Mouse (Mus musculus): ENCODE measurements around the gene Epop. TPM values are rescaled to one million over a fixed set of nuclear protein-coding genes. Genes with fewer than 3 reads are reported as not detected.

Gene Epop
- 13.0 and 14.4 TPM in 2 replicates for polyA plus RNA-seq (2016; fragmentation: Nextera tagmentation; extraction: Ambion mirVana)

- Histone ChIP-seq H3K27ac (replicated peaks) (peak within 1 kb of the TSS; percentile 93), H3K9me3 (no peaks in the 10 kb centered on the region), H3K27me3 (replicated peaks; ENCODE audit: low read depth, poor library complexity, severe bottlenecking) (peaks cover 71% of the 10 kb centered on the region), H3K4me3 (peak within 1 kb of the TSS; percentile 86), H3K36me3 (replicated peaks) (no peaks in the 10 kb centered on the region), H3K4me1 (peaks cover 58% of the 10 kb centered on the region)
- WGBS, result under 1% methylated on average over 47 of the region's 47 CpGs
- peak; percentile 96 for DNase-seq (ENCODE audit: low spot score)
Observed at GRCm38 (mm10) chr11:97629576-97629975, at the start of gene Epop. Epop (minus strand) TSS chr11:97629702.

- WGBS, result 71% methylated on average over 15 of the region's 15 CpGs
Observed at GRCm38 (mm10) chr11:97678301-97678700, 48.8 kb upstream of the Epop start.

DNA sequence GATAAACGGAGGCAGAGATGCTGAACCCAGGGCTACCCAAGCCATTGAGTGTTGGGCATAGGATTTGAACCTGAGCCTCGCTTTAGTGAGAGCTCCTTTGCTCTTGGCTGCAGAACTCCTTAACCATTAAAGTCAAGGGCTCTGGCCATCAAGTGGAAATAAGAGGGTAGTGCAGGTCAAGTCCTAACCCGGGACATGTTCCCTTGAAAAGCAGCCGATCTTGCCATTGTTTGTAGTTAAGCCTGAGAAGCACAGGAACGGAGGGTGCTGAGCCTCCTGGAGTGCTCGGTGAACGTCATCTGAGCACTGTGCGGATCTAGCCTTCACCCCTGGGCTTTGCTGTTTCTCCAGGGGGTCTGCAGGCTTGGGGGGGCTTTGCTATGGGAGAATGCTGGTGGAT lies 48.3 kb upstream of the Epop start:
- Histone ChIP-seq H3K4me1 (peaks cover 31% of the 10 kb centered on the region), H3K4me3 (no peak overlapping the region), H3K27me3 (replicated peaks; ENCODE audit: low read depth, poor library complexity, severe bottlenecking) (0 out of 2 replicates have a peak, but pooled peaks cover 3% of the 10 kb centered on the region), H3K9me3 (no peaks in the 10 kb centered on the region), H3K36me3 (replicated peaks) (peaks cover 98% of the 10 kb centered on the region), H3K27ac (replicated peaks) (peak overlapping the region; percentile 40; the same call in 1 of the 2 replicates)
- no peak for DNase-seq (ENCODE audit: low spot score)
- WGBS, result 37% methylated on average over 8 of the region's 8 CpGs

More at GRCm38 (mm10) chr11:97678301-97678700, 48.8 kb upstream of the Epop start:
- DNase-seq (ENCODE audit: low spot score), result no peak
- Histone ChIP-seq H3K4me3 (no peak overlapping the region), H3K9me3 (no peaks in the 10 kb centered on the region), H3K27ac (replicated peaks) (peak overlapping the region; percentile 40; the same call in 1 of the 2 replicates), H3K27me3 (replicated peaks; ENCODE audit: low read depth, poor library complexity, severe bottlenecking) (0 out of 2 replicates have a peak, but pooled peaks cover 3% of the 10 kb centered on the region), H3K36me3 (replicated peaks) (peaks cover 96% of the 10 kb centered on the region), H3K4me1 (peaks cover 31% of the 10 kb centered on the region)

GRCm38 (mm10) chr11:97677381-97677780 lies 47.9 kb upstream of the Epop start:
- H3K9me3 ChIP-seq, result no peaks in the 10 kb centered on the region
- H3K27me3 ChIP-seq (replicated peaks; ENCODE audit: low read depth, poor library complexity, severe bottlenecking), result 0 out of 2 replicates have a peak, but pooled peaks cover 3% of the 10 kb centered on the region
- H3K36me3 ChIP-seq (replicated peaks), result peaks cover 99% of the 10 kb centered on the region
- no peak for DNase-seq (ENCODE audit: low spot score)
- H3K4me3 ChIP-seq, result no peak overlapping the region
- 60% methylated on average over 15 of the region's 15 CpGs for WGBS
- H3K27ac ChIP-seq (replicated peaks), result 0 out of 2 replicates have a peak overlapping the region, but pooled peaks have one; percentile 40
- H3K4me1 ChIP-seq, result peaks cover 31% of the 10 kb centered on the region

- no peaks in the 10 kb centered on the region for H3K9me3 ChIP-seq
- H3K36me3 ChIP-seq (replicated peaks), result peaks cover 99% of the 10 kb centered on the region
- DNase-seq (ENCODE audit: low spot score), result no peak
- no peak overlapping the region for H3K27ac ChIP-seq (replicated peaks)
- H3K4me1 ChIP-seq, result peaks cover 32% of the 10 kb centered on the region
- H3K27me3 ChIP-seq (replicated peaks; ENCODE audit: low read depth, poor library complexity, severe bottlenecking), result no peaks in the 10 kb centered on the region
- WGBS, result 77% methylated on average over 15 of the region's 15 CpGs
- no peak overlapping the region for H3K4me3 ChIP-seq
Observed at GRCm38 (mm10) chr11:97676050-97676754, 46.7 kb upstream of the Epop start.

DNA sequence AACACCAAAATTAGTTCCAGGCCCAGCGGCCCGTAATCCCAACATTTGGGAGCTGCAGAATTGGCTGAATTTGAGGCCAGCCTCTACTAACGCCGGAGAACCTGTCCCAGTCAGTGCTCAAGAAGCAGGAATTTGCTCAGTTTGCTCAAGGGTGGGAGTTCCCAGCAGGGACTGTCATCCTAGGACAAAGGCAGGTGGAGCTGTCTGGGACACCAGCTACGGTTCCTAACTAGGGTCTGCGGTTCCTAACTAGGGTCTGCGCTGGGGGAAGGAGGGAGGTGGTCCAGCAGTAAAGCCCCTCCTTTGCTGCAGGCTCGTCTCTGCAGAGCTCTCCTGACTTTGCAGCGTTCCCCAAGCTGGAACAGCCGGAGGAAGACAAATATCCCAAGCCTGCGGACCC lies 43.6 kb upstream of the Epop start:
- no peaks in the 10 kb centered on the region for H3K27me3 ChIP-seq (replicated peaks; ENCODE audit: low read depth, poor library complexity, severe bottlenecking)
- peaks cover 55% of the 10 kb centered on the region for H3K4me1 ChIP-seq
- H3K4me3 ChIP-seq, result no peak overlapping the region
- H3K9me3 ChIP-seq, result no peaks in the 10 kb centered on the region
- H3K27ac ChIP-seq (replicated peaks), result no peak overlapping the region
- WGBS, result 85% methylated on average over 11 of the region's 11 CpGs
- peaks cover 100% of the 10 kb centered on the region for H3K36me3 ChIP-seq (replicated peaks)
- DNase-seq (ENCODE audit: low spot score), result no peak

DNA sequence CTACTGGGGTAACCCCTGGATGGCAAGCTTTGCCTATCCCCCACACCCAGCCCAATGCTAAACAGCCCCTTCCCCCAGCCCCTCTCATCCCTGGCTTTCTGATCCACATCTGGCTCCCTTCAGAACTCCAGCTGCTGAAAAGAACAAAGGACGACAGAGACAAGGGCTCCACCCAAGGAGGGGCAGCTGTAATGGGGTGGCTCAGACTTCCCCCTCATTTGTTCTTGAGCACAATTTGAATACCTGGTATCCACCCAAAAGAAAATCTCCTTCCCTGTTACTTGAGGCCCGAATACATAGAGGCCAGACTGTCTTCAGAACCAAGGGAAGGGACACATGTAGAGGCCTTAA lies 41.6 kb upstream of the Epop start:
- H3K36me3 ChIP-seq (replicated peaks), result peaks cover 100% of the 10 kb centered on the region
- no peak for DNase-seq (ENCODE audit: low spot score)
- no peak overlapping the region for H3K4me3 ChIP-seq
- no peaks in the 10 kb centered on the region for H3K27me3 ChIP-seq (replicated peaks; ENCODE audit: low read depth, poor library complexity, severe bottlenecking)
- peak overlapping the region; percentile 66 for H3K27ac ChIP-seq (replicated peaks)
- WGBS, result 45% methylated on average over 2 of the region's 2 CpGs
- H3K9me3 ChIP-seq, result no peaks in the 10 kb centered on the region
- H3K4me1 ChIP-seq, result peaks cover 44% of the 10 kb centered on the region

GRCm38 (mm10) chr11:97670234-97671176 lies 41.0 kb upstream of the Epop start:
- Histone ChIP-seq H3K36me3 (replicated peaks) (peaks cover 100% of the 10 kb centered on the region), H3K4me1 (peaks cover 42% of the 10 kb centered on the region), H3K27me3 (replicated peaks; ENCODE audit: low read depth, poor library complexity, severe bottlenecking) (no peaks in the 10 kb centered on the region), H3K4me3 (0 out of 2 replicates have a peak overlapping the region, but pooled peaks have one; percentile 5), H3K27ac (replicated peaks) (peak overlapping the region; percentile 66), H3K9me3 (no peaks in the 10 kb centered on the region)
- DNase-seq (ENCODE audit: low spot score), result no peak
- 63% methylated on average over 13 of the region's 13 CpGs for WGBS

DNA sequence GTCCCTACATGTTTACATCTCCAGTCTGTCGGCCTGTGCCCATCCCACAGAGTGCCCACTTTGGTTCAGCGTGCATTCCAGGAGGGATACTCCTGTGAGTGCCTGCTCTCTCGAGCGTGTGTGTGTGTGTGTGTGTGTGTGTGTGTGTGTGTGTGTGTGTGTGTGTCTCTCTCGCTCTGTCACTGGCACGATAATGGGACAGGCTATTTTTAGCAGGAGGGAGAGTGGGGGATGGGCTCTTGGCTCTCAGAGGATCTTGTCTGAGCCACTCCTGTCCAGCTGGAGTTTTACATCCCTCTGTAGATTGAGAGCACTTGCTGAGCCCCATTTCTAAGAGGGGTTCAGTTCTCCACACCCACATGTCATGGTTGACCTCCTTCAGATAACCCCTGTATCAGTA lies 40.3 kb upstream of the Epop start:
- peak overlapping the region; percentile 11; the same call in 1 of the 2 replicates for H3K4me3 ChIP-seq
- H3K27ac ChIP-seq (replicated peaks), result peak overlapping the region; percentile 66; the same call in 1 of the 2 replicates
- no peak for DNase-seq (ENCODE audit: low spot score)
- H3K36me3 ChIP-seq (replicated peaks), result peaks cover 99% of the 10 kb centered on the region
- H3K27me3 ChIP-seq (replicated peaks; ENCODE audit: low read depth, poor library complexity, severe bottlenecking), result no peaks in the 10 kb centered on the region
- H3K9me3 ChIP-seq, result no peaks in the 10 kb centered on the region
- peaks cover 48% of the 10 kb centered on the region for H3K4me1 ChIP-seq
- WGBS, result 28% methylated on average over 6 of the region's 6 CpGs

DNA sequence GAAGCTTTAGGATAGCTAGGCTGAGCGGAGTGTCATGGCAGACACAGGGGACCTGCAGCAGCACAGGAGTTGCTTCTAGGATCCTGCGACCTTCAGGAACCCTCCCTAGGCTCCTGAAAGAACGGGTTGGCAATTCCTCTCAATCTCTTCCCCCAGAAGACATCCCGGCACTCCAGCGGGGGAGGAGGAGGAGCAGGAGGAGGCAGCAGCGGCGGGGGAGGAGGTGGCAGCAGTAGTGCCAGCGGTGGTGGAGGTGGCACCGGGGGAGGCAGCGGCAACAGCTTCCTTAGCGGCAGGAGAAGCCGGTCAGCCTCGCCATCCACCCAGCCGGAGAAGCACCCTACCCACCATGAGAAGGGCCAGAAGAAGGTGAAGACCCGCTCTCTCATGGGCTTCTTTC lies 39.8 kb upstream of the Epop start:
- Histone ChIP-seq H3K4me1 (peaks cover 54% of the 10 kb centered on the region), H3K9me3 (no peaks in the 10 kb centered on the region), H3K4me3 (peak overlapping the region; percentile 11; the same call in 1 of the 2 replicates), H3K27me3 (replicated peaks; ENCODE audit: low read depth, poor library complexity, severe bottlenecking) (no peaks in the 10 kb centered on the region), H3K27ac (replicated peaks) (peak overlapping the region; percentile 52), H3K36me3 (replicated peaks) (peaks cover 93% of the 10 kb centered on the region)
- WGBS, result 53% methylated on average over 15 of the region's 15 CpGs
- DNase-seq (ENCODE audit: low spot score), result no peak

GRCm38 (mm10) chr11:97668160-97668559 lies 38.7 kb upstream of the Epop start:
- Histone ChIP-seq H3K4me1 (peaks cover 58% of the 10 kb centered on the region), H3K36me3 (replicated peaks) (peaks cover 82% of the 10 kb centered on the region), H3K4me3 (peak overlapping the region; percentile 13; the same call in 1 of the 2 replicates), H3K27me3 (replicated peaks; ENCODE audit: low read depth, poor library complexity, severe bottlenecking) (no peaks in the 10 kb centered on the region), H3K9me3 (no peaks in the 10 kb centered on the region), H3K27ac (replicated peaks) (no peak overlapping the region)
- WGBS, result 88% methylated on average over 7 of the region's 7 CpGs
- DNase-seq (ENCODE audit: low spot score), result no peak

- H3K36me3 ChIP-seq (replicated peaks), result peaks cover 68% of the 10 kb centered on the region
- H3K9me3 ChIP-seq, result no peaks in the 10 kb centered on the region
- peaks cover 8% of the 10 kb centered on the region for H3K27me3 ChIP-seq (replicated peaks; ENCODE audit: low read depth, poor library complexity, severe bottlenecking)
- WGBS, result 91% methylated on average over 15 of the region's 15 CpGs
- H3K27ac ChIP-seq (replicated peaks), result 0 out of 2 replicates have a peak overlapping the region, but pooled peaks have one; percentile 2
- H3K4me1 ChIP-seq, result peaks cover 68% of the 10 kb centered on the region
- no peak for DNase-seq (ENCODE audit: low spot score)
- no peak overlapping the region for H3K4me3 ChIP-seq
Observed at GRCm38 (mm10) chr11:97666794-97667193, 37.3 kb upstream of the Epop start.
